Mouse (Mus musculus) adrenal gland, adult 18-20 months (tissue): ENCODE results near the gene Bend3. TPM values are rescaled to one million over a fixed set of nuclear protein-coding genes. Genes with fewer than 3 reads are reported as not detected.

Experiments used
- DNase-seq, 2 experiments: peaks; one replicate each; pipeline ENCODE4 v3.0.0; 2021 to 2022; ENCODE audit warnings: low spot score in 2 of 2
- total RNA-seq, 2 experiments: library from RNA; stranded (reverse); gene quantifications; 1 replicate in 1 of 2; 2 replicates in 1 of 2; pipeline ENCODE4 v1.2.3; 2021

The Bend3 gene
- total RNA-seq, 2 experiments from 2014 or later, result 3.9 to 4.7 TPM

DNA sequence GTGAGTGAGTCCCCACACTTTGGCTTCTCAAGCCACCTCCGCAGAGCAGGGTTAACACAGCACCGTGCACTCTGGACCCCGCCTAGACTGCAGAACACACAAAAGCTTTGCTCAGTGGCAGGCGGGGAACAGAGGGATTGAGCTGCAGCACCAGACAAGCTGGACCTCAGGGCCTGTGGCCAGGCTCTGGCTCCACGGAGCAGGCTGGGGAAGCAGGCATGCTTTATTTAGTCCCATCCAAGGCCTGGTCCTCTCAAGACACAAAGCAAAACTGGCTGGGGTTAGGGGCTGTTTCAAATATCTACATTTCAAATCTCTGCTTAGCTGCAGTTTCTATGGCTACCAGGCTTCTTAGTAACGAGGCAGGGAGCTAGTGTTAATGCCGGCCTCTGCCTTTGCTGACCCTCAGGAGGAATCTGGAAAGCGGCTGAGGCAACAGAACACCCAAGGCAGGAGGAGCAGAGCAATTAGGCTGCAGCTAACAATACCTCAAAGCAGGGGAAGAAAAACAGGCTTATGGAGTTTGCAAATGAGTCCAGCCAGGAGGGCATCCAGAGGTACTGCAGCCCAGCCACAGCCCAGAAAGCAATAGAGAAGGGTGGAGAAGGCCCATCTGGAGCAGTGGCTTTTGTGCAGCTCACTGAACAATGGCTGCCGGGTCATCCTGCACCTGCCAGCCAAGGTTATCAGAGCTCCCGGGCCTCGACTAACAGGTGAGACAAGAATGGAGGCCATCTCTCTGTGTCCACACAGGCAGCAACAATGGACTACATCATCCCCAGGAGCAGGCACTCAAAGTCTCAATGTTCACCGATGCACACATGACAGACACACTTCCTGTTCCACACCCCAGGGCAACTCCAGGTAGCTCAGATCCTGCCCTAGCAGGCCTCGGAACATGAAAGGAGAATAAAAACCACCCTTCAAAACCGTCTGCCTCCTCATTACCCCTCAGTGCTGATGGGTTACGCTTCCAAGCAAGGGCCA lies 48.9 kb downstream of the Bend3 start:
- DNase-seq, result no peak

DNA sequence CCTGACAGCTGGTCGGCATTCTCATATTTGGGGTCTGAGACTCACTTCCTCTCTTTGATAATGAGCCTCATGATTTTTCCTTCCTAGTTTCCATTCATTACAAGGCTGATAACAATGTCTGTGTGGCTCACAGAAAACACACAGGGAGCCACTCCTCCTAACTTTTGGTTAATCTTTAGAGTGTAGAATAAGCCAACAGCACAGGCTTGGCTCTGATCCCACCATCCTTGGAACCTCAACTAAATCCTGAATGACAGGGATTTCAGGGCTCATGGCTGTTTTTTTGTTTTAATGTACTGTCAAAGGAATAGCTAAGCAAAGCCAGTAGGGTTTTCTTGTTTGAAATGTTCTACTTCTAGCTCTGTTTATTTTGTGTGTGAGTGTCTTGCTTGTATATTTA lies 55.8 kb downstream of the Bend3 start:
- no peak for DNase-seq

DNA sequence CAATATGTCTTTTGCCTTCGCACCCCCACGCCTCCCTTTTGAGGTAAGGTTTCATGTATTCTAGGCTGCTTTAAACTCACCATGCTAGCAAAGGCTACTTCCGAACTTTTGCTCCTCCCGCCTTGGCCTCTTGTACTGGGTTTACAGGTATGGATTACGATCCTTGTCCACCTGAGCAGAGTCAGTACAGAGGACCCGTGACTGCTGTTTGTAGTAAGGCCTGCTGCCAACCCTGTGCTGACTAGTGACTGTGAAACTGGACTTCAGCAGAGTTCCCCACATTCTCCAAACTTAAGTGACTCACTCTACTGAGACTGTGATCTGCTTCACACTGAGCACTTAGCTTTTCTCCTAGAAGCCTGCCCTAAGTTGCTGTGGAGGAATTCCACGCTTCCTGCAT lies 59.0 kb downstream of the Bend3 start:
- DNase-seq, result no peak

DNA sequence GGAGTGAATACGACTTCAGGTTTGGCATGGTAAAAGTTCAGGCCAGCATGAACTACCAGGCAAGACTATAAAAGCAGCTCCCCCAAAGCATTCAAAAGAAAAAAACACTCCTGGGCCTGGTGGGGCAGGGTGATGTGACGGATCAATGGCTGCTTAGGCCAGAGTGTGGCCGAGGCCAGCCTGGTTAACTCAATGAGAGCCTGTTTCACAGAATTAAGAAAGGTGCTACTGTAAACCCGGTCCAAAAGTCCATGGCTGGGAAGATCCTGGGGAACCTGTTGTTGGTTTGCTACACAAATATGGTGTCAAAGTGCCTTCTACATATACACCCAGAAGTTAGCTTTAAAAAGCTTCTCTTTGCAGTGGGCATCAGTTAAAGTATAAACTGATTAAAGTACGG lies 60.2 kb downstream of the Bend3 start:
- DNase-seq, result no peak

DNA sequence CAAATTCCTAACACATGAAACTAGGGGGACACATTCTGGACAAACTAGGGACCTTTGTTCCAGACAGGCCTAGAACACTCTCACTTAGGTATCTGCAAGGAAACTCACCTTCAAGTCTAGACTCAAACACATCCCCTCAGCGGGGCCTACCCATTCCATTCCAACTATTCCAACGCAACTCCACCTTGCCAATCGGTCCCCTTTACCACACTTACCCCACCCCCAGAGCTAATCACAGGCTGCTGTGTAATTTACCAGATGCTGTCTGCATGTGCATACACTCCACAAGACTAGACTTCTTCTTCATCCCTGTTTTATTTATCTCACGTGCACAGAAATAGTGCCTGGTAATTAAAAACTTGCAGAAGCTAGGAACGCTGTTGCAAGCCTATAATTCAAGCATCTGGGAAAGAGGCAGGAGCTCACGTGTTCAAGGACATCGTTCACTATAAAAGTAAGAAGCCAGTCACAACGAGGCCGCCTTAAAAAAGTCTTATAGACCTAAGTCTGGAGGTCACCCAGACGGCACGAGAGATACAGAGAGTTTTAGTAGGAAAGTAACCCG lies 61.2 kb downstream of the Bend3 start:
- DNase-seq, result no peak

DNA sequence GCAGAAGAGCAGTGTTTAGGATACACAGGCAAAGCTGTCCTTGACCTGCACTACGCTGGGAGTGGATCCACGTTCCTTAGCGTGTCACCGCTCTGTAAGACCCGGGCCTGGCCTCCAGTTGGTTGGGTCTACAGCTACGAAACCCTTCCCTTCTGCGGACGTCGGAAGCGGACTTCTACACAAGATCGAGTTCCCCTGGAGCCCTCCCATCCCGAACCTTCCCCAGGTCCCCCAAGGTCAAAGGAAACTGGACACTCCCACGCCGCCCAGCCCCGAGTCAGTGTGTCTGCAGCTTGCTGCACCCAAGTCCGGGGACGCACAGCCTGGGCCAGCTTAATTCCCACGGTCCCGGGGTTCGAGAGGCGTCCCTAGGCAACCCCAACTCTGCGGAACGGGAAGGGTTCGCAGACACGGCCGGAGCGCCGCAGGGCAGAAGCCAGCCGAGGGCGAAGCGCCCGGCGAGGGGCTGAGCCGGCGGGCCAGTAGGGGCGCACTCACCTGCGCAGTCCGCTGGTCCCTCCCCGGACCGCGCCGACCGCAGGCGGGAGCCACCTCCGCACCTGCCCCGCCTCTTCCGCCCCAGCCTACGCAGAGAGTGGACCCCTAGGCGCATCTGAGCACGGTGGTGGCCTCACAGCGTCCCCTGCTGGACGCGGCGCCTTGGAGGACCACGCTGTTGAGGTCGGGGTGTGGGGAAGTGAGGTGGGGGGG lies 62.0 kb downstream of the Bend3 start, which contains the start of gene 1700021F05Rik:
Gene 1700021F05Rik (minus strand): TSS at position 553 of the 711 bp plus-strand sequence.
- peak; percentile 96 to 98 for DNase-seq

DNA sequence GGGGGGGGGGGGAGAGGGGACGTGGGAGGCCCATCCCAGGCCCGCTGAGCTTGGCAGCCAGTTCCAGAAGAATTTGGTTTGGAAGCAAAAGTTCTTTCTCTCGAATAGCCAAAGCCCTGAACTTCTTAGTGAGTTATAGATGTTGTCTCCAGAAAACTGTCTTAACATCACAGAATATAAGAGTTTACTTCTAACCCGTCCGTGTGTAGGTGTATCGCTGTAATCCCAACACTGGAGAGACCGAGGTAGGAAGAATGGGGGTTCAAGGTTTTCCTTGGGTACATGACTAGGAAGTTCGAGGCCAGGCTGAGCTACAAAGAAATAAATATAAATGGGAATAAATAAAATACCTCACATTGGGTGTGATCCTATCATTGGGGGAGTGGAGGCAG lies 62.5 kb downstream of the Bend3 start:
- no peak for DNase-seq

DNA sequence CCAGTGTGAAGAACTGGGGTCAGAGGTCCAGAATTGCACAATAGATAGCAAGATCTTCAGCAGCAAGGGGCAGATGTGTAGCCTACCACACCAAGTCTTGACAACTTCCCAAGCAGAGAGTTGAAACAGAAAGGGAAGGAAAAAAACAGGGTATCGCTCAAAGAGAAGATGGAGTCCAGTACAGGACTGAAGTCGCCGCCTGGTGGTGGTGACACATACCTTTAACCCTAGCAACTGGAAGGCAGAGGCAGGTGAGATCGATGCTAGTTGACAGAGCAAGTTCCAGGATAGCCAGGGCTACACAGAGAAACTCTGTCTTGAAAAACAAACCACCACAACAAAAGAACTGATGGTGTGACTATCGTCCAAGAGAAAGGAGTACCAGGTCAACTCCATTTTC lies 70.8 kb downstream of the Bend3 start:
- DNase-seq, result no peak

DNA sequence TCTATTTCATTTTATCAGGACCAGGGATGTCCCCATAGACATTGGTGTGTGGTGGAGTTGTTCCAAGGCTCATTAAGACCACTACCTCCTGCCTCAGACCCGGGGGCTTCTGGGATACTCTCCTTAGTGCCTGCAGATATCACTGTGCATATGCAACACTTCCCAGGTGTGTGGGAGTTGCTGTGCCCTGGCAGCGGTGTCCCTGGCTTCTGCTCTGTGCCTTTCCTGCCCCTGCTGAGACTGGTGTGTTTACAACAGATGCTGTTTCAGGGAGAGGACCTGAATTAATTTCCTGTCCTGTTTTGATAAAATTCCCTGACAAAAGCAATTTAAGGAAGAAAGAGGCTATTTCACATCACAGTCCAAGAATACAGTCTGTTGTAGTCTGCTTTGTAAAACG lies 72.3 kb downstream of the Bend3 start:
- DNase-seq, result no peak

DNA sequence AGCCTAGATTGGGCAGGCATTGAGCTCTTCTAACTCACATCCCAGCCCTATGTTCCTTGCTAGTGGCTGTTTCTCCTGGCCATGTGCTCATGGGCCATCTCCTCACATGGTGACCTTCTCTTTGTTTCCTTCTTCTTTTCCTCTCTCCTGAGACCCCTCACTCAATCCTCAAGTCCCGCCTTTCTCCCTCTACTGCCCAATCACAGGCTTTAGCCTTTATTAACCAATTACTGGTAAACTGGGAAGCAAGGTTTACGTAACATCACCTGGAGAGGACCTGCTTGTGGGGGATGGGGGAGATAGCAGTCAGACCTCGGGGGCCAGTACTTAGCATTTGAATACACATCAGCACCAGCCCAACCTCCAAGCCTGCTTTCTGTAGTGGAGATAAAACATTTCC lies 72.8 kb downstream of the Bend3 start:
- no peak for DNase-seq

DNA sequence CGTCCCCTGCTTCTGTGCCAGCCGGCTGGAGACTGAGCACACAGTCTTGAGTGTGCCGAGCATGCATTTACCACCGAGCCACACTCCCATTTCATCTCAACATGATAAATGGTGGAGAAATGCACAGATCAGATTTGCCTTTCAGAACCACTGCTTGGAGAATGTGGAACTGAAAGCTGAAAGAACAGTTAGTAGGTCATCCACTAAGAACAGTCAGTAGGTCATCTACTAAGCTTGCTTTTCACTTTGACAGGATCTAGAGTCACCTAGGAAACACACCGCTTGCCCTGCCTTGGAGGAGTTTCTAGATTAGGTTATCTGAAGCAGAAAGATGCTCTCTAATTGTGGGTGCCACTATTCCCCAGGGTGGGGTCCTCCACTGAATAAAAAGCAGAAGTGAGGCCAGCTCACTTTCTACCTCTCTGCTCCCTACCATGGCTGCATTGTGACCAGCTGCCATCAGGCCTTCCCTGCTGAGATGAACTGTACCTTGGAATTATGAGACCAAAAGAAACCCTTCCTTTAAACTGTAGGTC lies 79.1 kb downstream of the Bend3 start:
- DNase-seq, result no peak

DNA sequence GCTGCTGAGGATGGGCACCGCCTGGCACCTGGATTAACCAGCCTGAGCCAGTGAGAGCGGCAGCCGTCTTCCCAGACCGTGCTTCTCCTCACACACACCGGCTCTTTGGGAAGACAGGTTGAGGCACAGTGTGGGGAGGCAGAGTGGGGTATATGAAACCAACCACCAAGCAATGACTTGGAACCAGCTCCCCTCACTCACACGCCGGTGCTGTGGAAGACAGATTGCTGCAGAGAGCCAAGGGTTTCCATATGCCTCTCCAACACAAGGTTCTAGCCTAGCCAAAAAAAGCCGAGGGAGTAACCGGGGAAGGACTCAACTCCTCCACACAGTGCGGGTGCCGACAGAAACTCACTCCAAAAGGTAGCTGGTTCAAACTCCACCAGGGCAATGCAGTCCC lies 80.7 kb downstream of the Bend3 start:
- no peak for DNase-seq

DNA sequence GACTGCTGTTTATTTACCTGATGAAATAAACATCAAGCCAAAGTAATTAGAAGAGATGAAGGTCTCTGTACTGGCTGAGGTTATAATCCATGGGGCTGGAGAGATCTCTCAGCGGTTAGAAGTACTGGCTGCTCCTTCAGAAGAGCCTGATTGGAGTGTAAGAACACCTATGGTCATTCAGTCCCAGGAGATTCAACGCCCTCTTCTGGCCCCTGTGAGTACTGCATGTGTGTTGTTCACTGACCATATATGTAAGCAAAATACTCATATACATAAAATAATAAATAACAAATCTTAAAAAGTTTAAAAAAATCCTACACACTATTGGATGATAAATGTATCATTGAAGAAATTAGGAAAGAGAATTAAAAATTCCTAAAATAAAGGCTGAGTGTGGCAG lies 82.1 kb downstream of the Bend3 start:
- DNase-seq, result no peak

DNA sequence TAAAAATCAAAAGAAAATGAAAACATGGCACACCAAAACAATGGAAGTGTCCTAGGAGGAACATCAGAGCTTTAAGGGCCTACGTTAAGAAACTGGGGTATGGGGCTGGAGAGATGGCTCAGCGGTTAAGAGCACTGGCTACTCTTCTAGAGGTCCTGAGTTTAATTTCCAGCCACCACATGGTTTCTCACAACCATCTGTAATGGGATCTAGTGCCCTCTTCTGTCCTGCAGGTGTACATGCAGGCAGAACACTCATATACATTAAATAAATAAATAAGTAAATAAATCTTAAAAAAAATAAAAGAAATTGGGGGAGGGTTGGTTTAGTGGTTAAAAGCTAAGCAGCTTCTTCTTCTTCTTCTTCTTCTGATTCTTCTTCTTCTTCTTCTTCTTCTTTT lies 82.7 kb downstream of the Bend3 start:
- DNase-seq, result no peak

Other genes starting within 250 kb of the Bend3 start
- gene Gm9803, start 45.3 kb downstream of the Bend3 start, total RNA-seq, result 10 to 100 TPM in 1 of 2 experiments, 1 to 10 TPM in 1; 6.9 to 17.4 TPM
- 10 to 100 TPM; 60.2 to 81.3 TPM for gene 1700021F05Rik, start 62.2 kb downstream of the Bend3 start, total RNA-seq
- gene Cd24a, start 99.5 kb downstream of the Bend3 start, total RNA-seq, result 10 to 100 TPM; 19.6 to 27.0 TPM